Mouse (Mus musculus): ENCODE data around the gene Mbnl2. TPM values are rescaled to one million over a fixed set of nuclear protein-coding genes. Genes with fewer than 3 reads are reported as not detected.

Mbnl2 gene
- polyA plus RNA-seq, 1 experiment from 2014 or later, result 17.6 TPM

DNA sequence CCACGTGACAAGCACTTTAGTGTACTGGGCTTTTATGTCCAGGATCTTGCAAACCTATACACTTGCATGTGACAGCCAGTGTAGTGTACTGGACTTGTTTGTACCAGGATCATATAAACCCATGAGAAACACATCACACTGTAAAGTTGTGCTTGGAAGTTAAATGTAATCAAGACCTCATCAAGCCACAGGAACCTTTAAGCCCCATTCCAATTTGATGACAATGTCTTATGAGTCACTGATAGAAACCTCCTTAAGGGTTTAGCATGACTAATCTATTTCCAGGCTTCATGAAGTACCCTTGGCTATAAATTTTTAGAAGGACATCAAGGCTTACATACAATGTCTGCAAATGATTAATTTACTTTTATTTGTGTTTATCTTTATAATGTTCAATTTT lies 47.6 kb downstream of the Mbnl2 start:
- Histone ChIP-seq H3K9me3 (no peaks in the 10 kb centered on the region), H3K9ac (replicated peaks) (no peak overlapping the region), H3K27me3 (no peaks in the 10 kb centered on the region), H3K4me1 (replicated peaks) (peaks cover 12% of the 10 kb centered on the region), H3K36me3 (no peaks in the 10 kb centered on the region), H3K4me2 (replicated peaks) (no peak overlapping the region), H3K4me3 (replicated peaks) (no peak overlapping the region), H3K27ac (no peak overlapping the region)
- no peak for ATAC-seq
- 88% methylated on average over 1 of the region's 1 CpGs for WGBS

DNA sequence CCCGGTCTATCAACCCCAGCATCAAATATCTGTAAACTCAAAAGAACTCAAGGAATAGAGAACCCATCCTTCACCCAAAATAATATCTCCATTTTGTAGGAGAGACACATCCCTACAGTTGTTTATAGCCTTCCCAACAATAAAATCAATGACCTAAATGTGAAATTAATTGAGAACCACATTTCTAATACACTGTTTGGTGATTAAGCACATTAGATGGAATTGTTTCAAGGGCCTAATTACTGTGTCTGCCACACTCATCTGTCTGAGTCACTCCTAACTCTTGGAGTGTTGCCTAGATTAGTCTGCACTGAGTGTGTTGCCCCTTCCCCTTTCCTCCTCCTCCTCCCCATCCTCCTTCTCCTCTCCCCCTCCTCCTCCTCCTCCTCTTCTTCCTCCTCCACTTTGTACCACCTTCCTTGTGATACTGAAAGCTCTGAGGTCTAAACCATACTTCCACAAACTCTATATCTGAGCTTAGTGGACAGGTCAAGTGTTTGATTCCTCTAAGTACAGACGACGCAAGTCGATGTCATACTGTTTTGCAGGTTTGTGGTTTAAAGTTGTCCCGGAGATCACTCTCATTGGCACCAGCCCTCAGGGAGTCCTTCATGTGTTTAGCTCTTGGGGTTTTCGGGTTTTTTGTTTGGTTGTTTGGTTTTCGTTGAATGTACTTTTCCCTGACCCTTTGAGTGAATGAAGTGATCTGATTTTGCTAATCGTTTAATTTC lies 48.8 kb downstream of the Mbnl2 start:
- Histone ChIP-seq H3K27me3 (no peaks in the 10 kb centered on the region), H3K4me3 (replicated peaks) (no peak overlapping the region), H3K9me3 (no peaks in the 10 kb centered on the region), H3K36me3 (no peaks in the 10 kb centered on the region), H3K9ac (replicated peaks) (no peak overlapping the region), H3K4me2 (replicated peaks) (no peak overlapping the region), H3K4me1 (replicated peaks) (0 out of 2 replicates have a peak, but pooled peaks cover 3% of the 10 kb centered on the region), H3K27ac (no peak overlapping the region)
- no peak for ATAC-seq
- WGBS, result 92% methylated on average over 8 of the region's 8 CpGs

DNA sequence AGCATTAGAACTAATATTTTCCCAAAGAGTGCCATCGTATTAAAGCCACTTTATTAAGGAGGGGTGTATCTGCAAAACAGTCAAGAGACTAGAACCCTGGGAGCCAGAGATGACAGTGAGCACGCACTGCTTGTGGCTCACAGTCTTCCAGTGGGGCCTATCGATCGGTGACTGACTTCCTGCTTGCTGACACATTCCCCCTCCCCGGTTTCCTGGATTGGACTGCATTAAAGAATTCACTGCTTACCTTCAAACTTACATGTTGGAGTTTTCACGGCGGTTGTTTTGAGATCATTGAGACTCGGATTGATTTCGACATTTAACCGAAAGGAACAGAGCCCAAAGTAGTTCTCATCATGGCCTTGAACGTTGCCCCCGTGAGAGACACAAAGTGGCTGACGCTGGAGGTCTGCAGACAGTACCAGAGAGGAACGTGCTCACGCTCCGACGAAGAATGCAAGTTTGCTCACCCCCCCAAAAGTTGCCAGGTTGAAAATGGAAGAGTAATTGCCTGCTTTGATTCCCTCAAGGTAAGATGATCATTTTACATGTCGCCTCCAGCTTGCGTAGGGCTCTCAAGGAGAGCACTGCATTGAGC lies 49.5 kb downstream of the Mbnl2 start:
- Histone ChIP-seq H3K9me3 (no peaks in the 10 kb centered on the region), H3K9ac (replicated peaks) (no peak overlapping the region), H3K4me3 (replicated peaks) (no peak overlapping the region), H3K27me3 (no peaks in the 10 kb centered on the region), H3K4me1 (replicated peaks) (no peaks in the 10 kb centered on the region), H3K36me3 (no peaks in the 10 kb centered on the region), H3K4me2 (replicated peaks) (no peak overlapping the region), H3K27ac (no peak overlapping the region)
- no peak for ATAC-seq
- 94% methylated on average over 19 of the region's 19 CpGs for WGBS

DNA sequence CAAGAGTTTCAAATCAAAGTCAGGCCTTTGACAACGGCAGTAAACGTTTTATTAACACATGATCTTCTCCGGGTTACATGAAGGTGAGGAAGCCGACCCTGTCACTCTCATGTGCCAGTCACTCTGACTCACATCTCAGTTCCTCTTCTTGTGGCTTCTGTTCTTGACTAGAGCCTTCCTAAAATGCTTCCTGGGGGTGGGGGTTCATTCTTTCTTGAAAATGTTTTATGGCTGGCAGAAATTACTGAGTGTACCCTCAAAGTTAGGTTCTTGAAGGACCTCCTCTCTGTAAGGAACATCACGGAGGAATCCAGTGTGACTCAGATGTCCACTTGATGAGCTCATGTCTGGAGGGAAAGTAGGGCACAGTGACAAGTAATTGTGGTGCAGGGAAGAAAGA lies 50.2 kb downstream of the Mbnl2 start:
- Histone ChIP-seq H3K27ac (no peak overlapping the region), H3K9me3 (no peaks in the 10 kb centered on the region), H3K4me2 (replicated peaks) (no peak overlapping the region), H3K4me1 (replicated peaks) (peaks cover 5% of the 10 kb centered on the region; the same call in 1 of the 2 replicates), H3K27me3 (no peaks in the 10 kb centered on the region), H3K4me3 (replicated peaks) (no peak overlapping the region), H3K36me3 (no peaks in the 10 kb centered on the region), H3K9ac (replicated peaks) (no peak overlapping the region)
- WGBS, result 94% methylated on average over 5 of the region's 5 CpGs
- no peak for ATAC-seq

DNA sequence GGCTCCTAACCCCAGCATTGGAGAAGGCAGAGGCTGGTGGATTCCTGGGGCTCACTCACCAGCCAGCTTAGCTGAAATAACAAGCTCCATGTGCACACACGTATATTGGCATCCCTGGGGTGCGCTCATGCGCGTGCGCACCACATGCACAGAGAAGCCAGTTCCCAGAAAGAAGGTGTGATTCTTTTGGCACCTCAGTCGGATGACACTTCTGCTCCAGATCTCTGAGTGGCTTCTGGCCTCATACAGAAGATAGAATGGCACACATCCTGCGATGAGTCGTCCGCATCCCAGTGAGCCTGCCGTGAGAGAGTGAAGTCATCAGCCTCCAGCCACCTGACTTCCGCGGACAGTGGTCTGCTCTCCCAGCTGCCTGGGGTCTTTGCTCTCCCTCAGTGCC lies 55.0 kb downstream of the Mbnl2 start:
- Histone ChIP-seq H3K4me2 (replicated peaks) (no peak overlapping the region), H3K4me1 (replicated peaks) (peaks cover 6% of the 10 kb centered on the region; the same call in 1 of the 2 replicates), H3K27ac (no peak overlapping the region), H3K36me3 (no peaks in the 10 kb centered on the region), H3K4me3 (replicated peaks) (no peak overlapping the region), H3K9ac (replicated peaks) (no peak overlapping the region), H3K27me3 (no peaks in the 10 kb centered on the region), H3K9me3 (no peaks in the 10 kb centered on the region)
- ATAC-seq, result no peak
- 78% methylated on average over 12 of the region's 12 CpGs for WGBS

DNA sequence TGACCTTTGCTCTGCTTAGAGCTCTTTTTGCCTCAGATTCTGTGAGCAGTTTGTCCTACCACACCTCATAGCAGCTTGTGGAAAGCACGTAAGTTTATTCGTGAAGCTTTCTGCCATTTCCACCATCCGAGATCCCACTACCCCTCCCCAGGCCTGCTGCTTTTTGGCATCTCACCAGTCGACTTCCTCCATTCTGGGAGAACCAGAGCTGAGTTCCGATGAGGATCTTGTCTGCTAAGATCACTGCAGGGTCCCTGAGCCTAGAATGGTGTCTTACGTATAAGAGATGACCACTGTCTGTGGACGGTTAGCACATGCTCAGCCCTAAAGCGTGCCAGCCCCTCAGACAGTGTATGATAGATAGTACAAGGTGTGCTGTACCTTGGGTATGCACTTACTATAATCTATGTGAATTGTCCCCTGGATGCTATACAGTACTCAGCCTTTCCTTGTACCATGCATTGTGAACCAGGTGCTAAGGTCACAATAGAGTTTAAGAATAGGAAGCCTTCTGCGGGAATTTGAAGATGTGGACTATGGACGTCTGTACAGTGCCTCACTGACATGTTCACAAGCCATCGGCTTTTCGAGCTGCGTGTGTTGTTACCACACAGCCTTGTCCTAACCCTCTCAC lies 55.5 kb downstream of the Mbnl2 start:
- no peak overlapping the region for H3K9ac ChIP-seq (replicated peaks)
- no peak overlapping the region for H3K4me3 ChIP-seq (replicated peaks)
- no peak for ATAC-seq
- no peaks in the 10 kb centered on the region for H3K36me3 ChIP-seq
- H3K4me1 ChIP-seq (replicated peaks), result peaks cover 6% of the 10 kb centered on the region
- H3K27me3 ChIP-seq, result no peaks in the 10 kb centered on the region
- no peak overlapping the region for H3K4me2 ChIP-seq (replicated peaks)
- H3K9me3 ChIP-seq, result no peaks in the 10 kb centered on the region
- WGBS, result 91% methylated on average over 13 of the region's 13 CpGs
- no peak overlapping the region for H3K27ac ChIP-seq

DNA sequence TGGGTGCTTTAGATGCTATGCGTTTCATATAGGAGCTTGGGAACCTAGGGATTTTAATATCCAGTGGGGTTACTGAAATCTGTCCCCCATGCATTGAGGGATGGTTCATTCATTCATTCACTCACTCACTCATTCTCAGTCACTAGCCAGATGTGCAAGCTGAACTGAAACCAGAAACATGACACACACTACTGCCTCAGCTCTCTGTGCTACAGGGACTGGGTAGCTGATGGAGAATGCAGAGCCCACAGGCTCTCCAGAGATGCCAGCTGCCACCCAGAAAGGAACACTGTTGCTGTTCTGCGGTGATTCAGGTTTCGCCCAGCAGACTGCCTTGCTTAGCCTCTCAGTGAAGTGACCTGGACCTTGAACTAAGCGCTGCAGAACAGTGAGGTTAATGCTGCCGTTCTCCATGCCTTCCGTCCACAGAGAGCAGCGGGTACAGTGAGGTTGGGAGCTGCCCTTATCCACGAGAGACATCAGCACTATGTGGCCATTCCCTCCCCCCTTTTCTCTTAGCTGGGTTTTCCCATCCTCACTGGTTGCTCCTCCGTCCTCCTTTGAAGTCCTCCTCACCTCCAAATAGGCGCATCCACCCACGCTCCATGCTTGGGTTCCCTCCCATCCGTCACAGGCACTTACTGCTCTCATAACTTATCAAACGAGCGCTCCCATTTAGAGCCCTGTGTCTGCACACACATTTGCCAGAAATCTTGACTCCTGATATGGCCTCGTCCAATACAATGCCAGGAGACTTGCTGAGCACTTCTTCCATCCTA lies 58.2 kb downstream of the Mbnl2 start:
- Histone ChIP-seq H3K9ac (replicated peaks) (no peak overlapping the region), H3K4me3 (replicated peaks) (no peak overlapping the region), H3K27ac (no peak overlapping the region), H3K4me1 (replicated peaks) (peaks cover 29% of the 10 kb centered on the region), H3K4me2 (replicated peaks) (no peak overlapping the region), H3K27me3 (no peaks in the 10 kb centered on the region), H3K36me3 (no peaks in the 10 kb centered on the region), H3K9me3 (no peaks in the 10 kb centered on the region)
- ATAC-seq, result no peak
- WGBS, result 87% methylated on average over 15 of the region's 15 CpGs

DNA sequence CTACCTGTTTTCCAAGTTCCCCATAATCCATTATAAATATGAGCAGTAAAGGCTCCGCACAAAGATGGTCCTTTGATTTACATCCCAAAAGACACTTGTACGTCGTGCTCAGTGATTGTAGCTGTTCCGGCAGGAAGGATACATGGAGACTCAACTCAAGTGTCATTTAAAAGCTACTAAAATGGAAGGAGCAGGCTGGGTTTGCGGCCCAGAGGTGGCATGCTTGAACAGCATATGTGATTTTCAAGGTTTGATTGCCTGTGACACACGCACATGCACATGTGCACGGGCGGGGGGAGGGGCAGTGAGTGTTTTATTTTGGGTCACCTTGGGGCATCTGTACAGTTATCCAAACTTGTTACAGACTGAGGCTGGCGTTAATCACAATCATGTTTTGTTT lies 59.9 kb downstream of the Mbnl2 start:
- peaks cover 27% of the 10 kb centered on the region for H3K4me1 ChIP-seq (replicated peaks)
- no peak overlapping the region for H3K4me2 ChIP-seq (replicated peaks)
- no peaks in the 10 kb centered on the region for H3K9me3 ChIP-seq
- no peak overlapping the region for H3K9ac ChIP-seq (replicated peaks)
- no peaks in the 10 kb centered on the region for H3K27me3 ChIP-seq
- H3K27ac ChIP-seq, result no peak overlapping the region
- no peak for ATAC-seq
- no peaks in the 10 kb centered on the region for H3K36me3 ChIP-seq
- 87% methylated on average over 9 of the region's 9 CpGs for WGBS
- no peak overlapping the region for H3K4me3 ChIP-seq (replicated peaks)

DNA sequence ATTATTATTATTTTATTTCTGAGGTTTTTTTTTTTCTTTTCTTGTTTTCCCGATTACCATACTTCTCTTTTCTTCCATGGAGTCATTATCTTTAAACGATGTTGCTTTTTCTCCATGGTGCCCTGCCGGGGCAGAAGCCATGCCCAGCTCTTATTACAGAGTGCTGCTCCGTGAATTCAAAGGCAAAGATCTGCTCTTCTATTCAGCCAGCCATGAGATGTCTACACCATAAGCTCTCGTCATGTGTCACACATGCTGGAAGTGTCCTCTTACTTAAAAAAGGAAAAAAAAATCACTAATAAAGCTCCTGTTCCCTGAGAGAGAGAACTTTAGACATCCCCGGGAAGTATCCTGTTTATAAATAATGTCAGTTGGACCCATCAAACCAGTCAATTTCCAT lies 60.4 kb downstream of the Mbnl2 start:
- Histone ChIP-seq H3K27me3 (no peaks in the 10 kb centered on the region), H3K4me2 (replicated peaks) (no peak overlapping the region), H3K27ac (no peak overlapping the region), H3K36me3 (no peaks in the 10 kb centered on the region), H3K9ac (replicated peaks) (no peak overlapping the region), H3K4me1 (replicated peaks) (peaks cover 23% of the 10 kb centered on the region), H3K4me3 (replicated peaks) (no peak overlapping the region), H3K9me3 (no peaks in the 10 kb centered on the region)
- ATAC-seq, result no peak
- 74% methylated on average over 6 of the region's 6 CpGs for WGBS

DNA sequence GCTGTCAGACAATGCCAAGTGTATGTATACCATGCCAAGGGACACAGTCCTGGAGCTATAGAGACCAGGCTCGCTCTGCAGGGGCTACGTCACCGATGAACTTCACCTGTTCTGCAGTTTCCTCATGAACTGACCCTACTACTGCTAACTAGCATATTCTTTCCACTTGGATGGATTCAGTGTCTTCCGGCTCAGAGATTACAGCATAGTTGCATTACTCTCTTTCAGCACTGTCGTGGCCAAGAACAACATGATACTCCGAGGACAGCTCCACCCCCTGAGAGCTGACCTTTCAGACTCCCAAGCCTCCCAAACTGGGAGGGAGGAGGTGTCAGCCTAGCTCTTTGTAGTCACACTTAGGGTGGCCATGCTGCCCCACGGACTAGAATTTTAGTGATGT lies 60.9 kb downstream of the Mbnl2 start:
- Histone ChIP-seq H3K4me3 (replicated peaks) (no peak overlapping the region), H3K27me3 (no peaks in the 10 kb centered on the region), H3K9me3 (no peaks in the 10 kb centered on the region), H3K27ac (no peak overlapping the region), H3K9ac (replicated peaks) (no peak overlapping the region), H3K36me3 (no peaks in the 10 kb centered on the region), H3K4me2 (replicated peaks) (no peak overlapping the region), H3K4me1 (replicated peaks) (peaks cover 23% of the 10 kb centered on the region)
- WGBS, result 42% methylated on average over 7 of the region's 7 CpGs
- no peak; the same call in 1 of the 2 replicates for ATAC-seq

DNA sequence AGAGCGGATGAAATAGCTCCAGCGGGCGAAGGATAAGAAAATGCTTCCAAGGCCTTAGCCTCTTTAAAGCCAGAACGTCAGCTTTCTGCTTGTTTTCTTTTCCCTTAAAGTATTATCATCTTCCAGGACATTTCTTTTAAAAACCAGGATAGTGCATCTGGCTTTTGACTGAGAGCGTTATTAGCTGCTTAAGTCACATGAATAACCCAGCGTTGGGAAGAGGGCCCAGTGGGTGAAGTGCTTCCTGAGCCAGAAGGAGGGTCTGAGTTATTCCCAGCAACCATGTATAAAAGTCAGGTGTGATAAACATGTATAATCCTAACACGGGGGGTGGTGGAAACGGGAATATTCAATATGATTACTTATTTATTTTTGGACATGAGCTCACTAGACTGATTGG lies 61.4 kb downstream of the Mbnl2 start:
- peaks cover 23% of the 10 kb centered on the region for H3K4me1 ChIP-seq (replicated peaks)
- H3K36me3 ChIP-seq, result no peaks in the 10 kb centered on the region
- H3K4me2 ChIP-seq (replicated peaks), result no peak overlapping the region
- no peaks in the 10 kb centered on the region for H3K9me3 ChIP-seq
- no peak for ATAC-seq
- no peak overlapping the region for H3K9ac ChIP-seq (replicated peaks)
- no peak overlapping the region for H3K4me3 ChIP-seq (replicated peaks)
- no peak overlapping the region for H3K27ac ChIP-seq
- no peaks in the 10 kb centered on the region for H3K27me3 ChIP-seq
- WGBS, result 65% methylated on average over 8 of the region's 8 CpGs

Measured in midbrain, embryonic 13.5 days (tissue).